Mouse (Mus musculus) R1 (cell line): ENCODE results near the gene Bcl2l2.
A peak's percentile ranks its signal among the peaks of the same experiment; 100 is the strongest.

Experiments
- DNase-seq: peaks from one replicate; pipeline ENCODE4 v3.0.0-alpha.2; 2018; ENCODE audit warnings: low read depth, low spot score

Gene Bcl2l2

GRCm38 (mm10) chr14:54883154-54884021 lies at the start of gene Bcl2l2, which contains the start of gene Gm20521:
TSS of gene Bcl2l2 (plus strand) at chr14:54883377.
TSS of gene Gm20521 (plus strand) at chr14:54883441.
- DNase-seq, result peak; percentile 91

- peak; percentile 52 for DNase-seq
Measured at GRCm38 (mm10) chr14:54843461-54843860, 39.7 kb upstream of the Bcl2l2 start.

GRCm38 (mm10) chr14:54855726-54856125 lies 27.5 kb upstream of the Bcl2l2 start:
- no peak for DNase-seq

- DNase-seq, result no peak
Measured at GRCm38 (mm10) chr14:54856703-54857102, 26.5 kb upstream of the Bcl2l2 start.

- no peak for DNase-seq
Measured at GRCm38 (mm10) chr14:54857891-54858290, 25.3 kb upstream of the Bcl2l2 start.

- DNase-seq, result peak; percentile 51
Measured at GRCm38 (mm10) chr14:54860511-54860910, 22.7 kb upstream of the Bcl2l2 start.

GRCm38 (mm10) chr14:54863501-54864312 lies 19.5 kb upstream of the Bcl2l2 start:
- peak; percentile 88 for DNase-seq

GRCm38 (mm10) chr14:54864313-54865036 lies 18.7 kb upstream of the Bcl2l2 start:
- DNase-seq, result no peak

- no peak for DNase-seq
Measured at GRCm38 (mm10) chr14:54865626-54866025, 17.6 kb upstream of the Bcl2l2 start.

- DNase-seq, result no peak
Measured at GRCm38 (mm10) chr14:54866268-54866667, 16.9 kb upstream of the Bcl2l2 start.

GRCm38 (mm10) chr14:54866936-54867335 lies 16.2 kb upstream of the Bcl2l2 start:
- peak; percentile 78 for DNase-seq

- DNase-seq, result no peak
Measured at GRCm38 (mm10) chr14:54868026-54868425, 15.2 kb upstream of the Bcl2l2 start.

- DNase-seq, result no peak
Measured at GRCm38 (mm10) chr14:54870861-54871260, 12.3 kb upstream of the Bcl2l2 start, which contains the start of gene Homez. TSS of gene Homez (minus strand) at chr14:54870961.

- no peak for DNase-seq
Measured at GRCm38 (mm10) chr14:54874165-54874564, 9.0 kb upstream of the Bcl2l2 start.

- DNase-seq, result peak; percentile 88
Measured at GRCm38 (mm10) chr14:54875844-54876538, 7.2 kb upstream of the Bcl2l2 start.

GRCm38 (mm10) chr14:54876539-54877047 lies 6.6 kb upstream of the Bcl2l2 start:
- peak; percentile 94 for DNase-seq

GRCm38 (mm10) chr14:54877048-54877715 lies 6.0 kb upstream of the Bcl2l2 start, which contains the start of gene Ppp1r3e:
TSS of gene Ppp1r3e (minus strand) at chr14:54877550.
- peak; percentile 75 for DNase-seq

- DNase-seq, result no peak
Measured at GRCm38 (mm10) chr14:54884022-54884712, 990 bp downstream of the Bcl2l2 start.

- DNase-seq, result no peak
Measured at GRCm38 (mm10) chr14:54885309-54885708, 2.1 kb downstream of the Bcl2l2 start.

- no peak for DNase-seq
Measured at GRCm38 (mm10) chr14:54892200-54892599, 9.0 kb downstream of the Bcl2l2 start, which contains the start of gene Pabpn1. TSS of gene Pabpn1 (plus strand) at chr14:54892500.
